Mouse (Mus musculus): ENCODE measurements around the gene Src. TPM values are rescaled to one million over a fixed set of nuclear protein-coding genes. Genes with fewer than 3 reads are reported as not detected.

Gene Src
- polyA plus RNA-seq, 1 experiment from 2014 or later, result 14.0 TPM

- peak overlapping the region; percentile 97 for H3K27ac ChIP-seq
- 38% methylated on average over 16 of the region's 16 CpGs for WGBS
- H3K9me3 ChIP-seq (replicated peaks; ENCODE audit: low read length), result no peaks in the 10 kb centered on the region
- ATAC-seq (replicated peaks; ENCODE audit: low FRiP score, low read depth) (0 out of 2 replicates have a peak, but pooled peaks have one; percentile 1), DNase-seq (ENCODE audit: low spot score) (no peak)
- peak overlapping the region; percentile 83 for H3K4me3 ChIP-seq (replicated peaks; ENCODE audit: low read depth, low read length)
- H3K27me3 ChIP-seq (ENCODE audit: insufficient read depth, low read length), result no peaks in the 10 kb centered on the region
- H3K36me3 ChIP-seq (ENCODE audit: insufficient read depth, low read length), result no peaks in the 10 kb centered on the region
- TF ChIP-seq CTCF (IDR thresholded peaks at IDR 0.05; ENCODE audit: low read depth), result no peak
- peak overlapping the region; percentile 99 for H3K9ac ChIP-seq (ENCODE audit: low read depth, low read length)
- peaks cover 24% of the 10 kb centered on the region for H3K4me1 ChIP-seq (replicated peaks; ENCODE audit: insufficient read depth, low read length)
- peak overlapping the region; percentile 96 for H3K4me2 ChIP-seq (ENCODE audit: low read length)
Observed at GRCm38 (mm10) chr2:157424904-157425642, 6.8 kb downstream of the Src start.

DNA sequence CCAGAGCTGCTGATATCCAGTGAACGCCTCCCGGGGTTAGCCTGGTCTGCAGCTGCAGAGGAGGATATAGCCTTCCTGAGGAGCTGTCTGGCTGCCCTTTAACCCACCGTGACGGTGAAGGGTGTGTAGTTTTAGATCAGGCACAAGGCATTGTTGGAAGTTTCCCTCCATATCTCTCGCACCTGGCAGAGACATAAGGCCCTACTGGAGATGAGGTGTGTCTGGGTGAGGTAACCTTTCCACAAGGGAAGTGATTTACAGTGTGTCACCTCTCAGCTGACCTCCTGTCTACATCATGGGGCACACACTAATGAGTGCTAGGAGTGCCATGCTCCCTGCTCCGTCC lies 7.4 kb downstream of the Src start:
- H3K27ac ChIP-seq, result peak overlapping the region; percentile 97
- H3K4me3 ChIP-seq (replicated peaks; ENCODE audit: low read depth, low read length), result 0 out of 2 replicates have a peak overlapping the region, but pooled peaks have one; percentile 83
- DNase-seq (ENCODE audit: low spot score), result no peak
- 60% methylated on average over 6 of the region's 6 CpGs for WGBS
- H3K4me2 ChIP-seq (ENCODE audit: low read length), result peak overlapping the region; percentile 96
- H3K36me3 ChIP-seq (ENCODE audit: insufficient read depth, low read length), result no peaks in the 10 kb centered on the region
- H3K9me3 ChIP-seq (replicated peaks; ENCODE audit: low read length), result no peaks in the 10 kb centered on the region
- no peak overlapping the region for H3K9ac ChIP-seq (ENCODE audit: low read depth, low read length)
- no peak for TF ChIP-seq CTCF (IDR thresholded peaks at IDR 0.05; ENCODE audit: low read depth)
- no peak for ATAC-seq (replicated peaks; ENCODE audit: low FRiP score, low read depth)
- H3K27me3 ChIP-seq (ENCODE audit: insufficient read depth, low read length), result no peaks in the 10 kb centered on the region
- H3K4me1 ChIP-seq (replicated peaks; ENCODE audit: insufficient read depth, low read length), result peaks cover 24% of the 10 kb centered on the region

- TF ChIP-seq CTCF (IDR thresholded peaks at IDR 0.05; ENCODE audit: low read depth), result no peak
- Histone ChIP-seq H3K4me2 (ENCODE audit: low read length) (no peak overlapping the region), H3K36me3 (ENCODE audit: insufficient read depth, low read length) (no peaks in the 10 kb centered on the region), H3K27me3 (ENCODE audit: insufficient read depth, low read length) (no peaks in the 10 kb centered on the region), H3K27ac (no peak overlapping the region; the same call in 1 of the 2 replicates), H3K4me3 (replicated peaks; ENCODE audit: low read depth, low read length) (no peak overlapping the region), H3K9me3 (replicated peaks; ENCODE audit: low read length) (no peaks in the 10 kb centered on the region), H3K4me1 (replicated peaks; ENCODE audit: insufficient read depth, low read length) (peaks cover 24% of the 10 kb centered on the region), H3K9ac (ENCODE audit: low read depth, low read length) (no peak overlapping the region)
- 75% methylated on average over 6 of the region's 6 CpGs for WGBS
- ATAC-seq (replicated peaks; ENCODE audit: low FRiP score, low read depth) (no peak), DNase-seq (ENCODE audit: low spot score) (peak; percentile 54)
Observed at GRCm38 (mm10) chr2:157426171-157426570, 7.9 kb downstream of the Src start.

GRCm38 (mm10) chr2:157427164-157427563 lies 8.9 kb downstream of the Src start:
- peaks cover 21% of the 10 kb centered on the region for H3K4me1 ChIP-seq (replicated peaks; ENCODE audit: insufficient read depth, low read length)
- ATAC-seq (replicated peaks; ENCODE audit: low FRiP score, low read depth), result no peak
- H3K36me3 ChIP-seq (ENCODE audit: insufficient read depth, low read length), result no peaks in the 10 kb centered on the region
- no peak for DNase-seq (ENCODE audit: low spot score)
- 80% methylated on average over 5 of the region's 5 CpGs for WGBS
- no peaks in the 10 kb centered on the region for H3K27me3 ChIP-seq (ENCODE audit: insufficient read depth, low read length)
- H3K9ac ChIP-seq (ENCODE audit: low read depth, low read length), result no peak overlapping the region
- no peak for TF ChIP-seq CTCF (IDR thresholded peaks at IDR 0.05; ENCODE audit: low read depth)
- H3K9me3 ChIP-seq (replicated peaks; ENCODE audit: low read length), result no peaks in the 10 kb centered on the region
- no peak overlapping the region for H3K4me2 ChIP-seq (ENCODE audit: low read length)
- no peak overlapping the region for H3K4me3 ChIP-seq (replicated peaks; ENCODE audit: low read depth, low read length)
- no peak overlapping the region for H3K27ac ChIP-seq

GRCm38 (mm10) chr2:157428351-157429139 lies 10.3 kb downstream of the Src start:
- no peak for DNase-seq (ENCODE audit: low spot score)
- 72% methylated on average over 13 of the region's 13 CpGs for WGBS
- no peaks in the 10 kb centered on the region for H3K9me3 ChIP-seq (replicated peaks; ENCODE audit: low read length)
- peaks cover 10% of the 10 kb centered on the region for H3K4me1 ChIP-seq (replicated peaks; ENCODE audit: insufficient read depth, low read length)
- no peak overlapping the region for H3K4me2 ChIP-seq (ENCODE audit: low read length)
- H3K4me3 ChIP-seq (replicated peaks; ENCODE audit: low read depth, low read length), result no peak overlapping the region
- H3K36me3 ChIP-seq (ENCODE audit: insufficient read depth, low read length), result no peaks in the 10 kb centered on the region
- H3K27ac ChIP-seq, result no peak overlapping the region
- no peak overlapping the region for H3K9ac ChIP-seq (ENCODE audit: low read depth, low read length)
- no peak for ATAC-seq (replicated peaks; ENCODE audit: low FRiP score, low read depth)
- TF ChIP-seq CTCF (IDR thresholded peaks at IDR 0.05; ENCODE audit: low read depth), result no peak
- H3K27me3 ChIP-seq (ENCODE audit: insufficient read depth, low read length), result no peaks in the 10 kb centered on the region

GRCm38 (mm10) chr2:157429735-157430134 lies 11.5 kb downstream of the Src start:
- 75% methylated on average over 7 of the region's 7 CpGs for WGBS
- no peak overlapping the region for H3K4me3 ChIP-seq (replicated peaks; ENCODE audit: low read depth, low read length)
- H3K4me1 ChIP-seq (replicated peaks; ENCODE audit: insufficient read depth, low read length), result peaks cover 13% of the 10 kb centered on the region
- no peaks in the 10 kb centered on the region for H3K27me3 ChIP-seq (ENCODE audit: insufficient read depth, low read length)
- H3K36me3 ChIP-seq (ENCODE audit: insufficient read depth, low read length), result no peaks in the 10 kb centered on the region
- DNase-seq (ENCODE audit: low spot score) (no peak), ATAC-seq (replicated peaks; ENCODE audit: low FRiP score, low read depth) (no peak)
- no peak for TF ChIP-seq CTCF (IDR thresholded peaks at IDR 0.05; ENCODE audit: low read depth)
- H3K27ac ChIP-seq, result no peak overlapping the region
- no peak overlapping the region for H3K9ac ChIP-seq (ENCODE audit: low read depth, low read length)
- no peak overlapping the region for H3K4me2 ChIP-seq (ENCODE audit: low read length)
- H3K9me3 ChIP-seq (replicated peaks; ENCODE audit: low read length), result no peaks in the 10 kb centered on the region

Data from kidney, postnatal 0 days (tissue).